Mouse (Mus musculus) lung, adult 2 months (tissue): ENCODE measurements around the gene Vwa7. TPM values are rescaled to one million over a fixed set of nuclear protein-coding genes. Genes with fewer than 3 reads are reported as not detected.
"Not testable (repeated sequence)": the region's sequence is repeated elsewhere in the genome, so short reads cannot be mapped to it uniquely, and the experiment has no call there.

ENCODE experiments used
- DNase-seq: peaks from one replicate; pipeline ENCODE4 v3.0.0; 2022
- H3K4me1 ChIP-seq: fragments of 200-500 bp; 2 replicates; pipeline ENCODE4 v1.6.1; 2011; ENCODE audit warnings: low read length; ENCODE audit not compliant: control insufficient read depth, insufficient read depth
- H3K4me3 ChIP-seq: fragments of 200-500 bp; replicated peaks from 2 replicates; pipeline ENCODE3; 2011; ENCODE audit warnings: low read depth, mild to moderate bottlenecking, control low read depth, low read length; ENCODE audit errors: extremely low read depth
- CTCF ChIP-seq: fragments of 200-500 bp; IDR thresholded peaks from 2 replicates; pipeline ENCODE4 v1.5.1; 2011; ENCODE audit warnings: mild to moderate bottlenecking, low read length, control low read depth; ENCODE audit not compliant: insufficient read depth
- POLR2A ChIP-seq: fragments of 200-500 bp; IDR thresholded peaks from 2 replicates; pipeline ENCODE4 v1.6.1; 2011; ENCODE audit warnings: low read depth, mild to moderate bottlenecking, control low read depth, low read length, borderline replicate concordance; ENCODE audit errors: extremely low read depth
- WGBS: fragments of 180-500 bp; shearing (Covaris S2); methylation state at CpG from one replicate; pipeline ENCODE4 v1.1.7; 2018; 5-methylcytosine and 5-hydroxymethylcytosine counted together
- polyA plus RNA-seq: library from polyadenylated mRNA; depleted of rRNA; stranded (reverse); fragments of >200 nt; gene quantifications from 2 replicates; pipeline ENCODE4 v1.2.3, GENCODE M21; 2012

Vwa7 gene
- polyA plus RNA-seq, 1 experiment, result 4.0 TPM

DNA sequence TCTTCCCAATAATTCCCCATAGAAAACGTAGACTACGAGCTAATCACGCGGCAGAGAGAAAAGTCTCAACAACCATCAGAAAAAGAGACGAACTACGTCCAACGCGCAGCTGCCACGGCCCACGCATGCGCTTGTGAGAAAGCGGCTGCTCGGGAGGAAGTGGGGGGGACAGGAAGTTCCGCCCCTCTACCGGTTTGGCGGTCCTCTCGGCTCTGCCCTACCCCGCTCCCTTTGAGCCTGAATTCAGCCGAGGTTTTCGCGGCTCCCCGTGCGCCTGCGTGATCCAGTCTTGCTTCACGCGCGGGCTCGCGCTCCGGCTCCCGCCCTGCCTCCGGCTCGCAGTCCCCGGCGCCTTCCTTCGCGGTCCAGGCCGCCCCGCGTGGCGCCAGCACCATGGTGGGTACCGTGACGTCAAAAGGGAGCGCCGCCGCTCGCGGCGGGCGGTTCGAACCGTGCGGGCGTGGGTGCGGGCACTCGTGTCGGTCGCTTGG is 34.6 kb upstream of the Vwa7 start, which contains the start of gene Lsm2:
Gene Lsm2, plus strand, starts transcription at position 173 of the 491 bp plus-strand sequence.
- peak; percentile 94 for DNase-seq
- TF ChIP-seq POLR2A (peak; percentile 98; the same call in 1 of the 2 replicates), CTCF (no peak)
- peak within 1 kb of the TSS; percentile 88 for H3K4me3 ChIP-seq
- H3K4me1 ChIP-seq, result peaks cover 2% of the 10 kb centered on the region
- 1% methylated on average over 58 of the region's 58 CpGs for WGBS

- Histone ChIP-seq H3K4me1 (peaks cover 2% of the 10 kb centered on the region), H3K4me3 (peak overlapping the region; percentile 88)
- WGBS, result under 1% methylated on average over 15 of the region's 15 CpGs
- DNase-seq, result no peak
- TF ChIP-seq POLR2A (no peak), CTCF (no peak)
Observed at GRCm38 (mm10) chr17:34982328-34982727, 34.1 kb upstream of the Vwa7 start.

DNA sequence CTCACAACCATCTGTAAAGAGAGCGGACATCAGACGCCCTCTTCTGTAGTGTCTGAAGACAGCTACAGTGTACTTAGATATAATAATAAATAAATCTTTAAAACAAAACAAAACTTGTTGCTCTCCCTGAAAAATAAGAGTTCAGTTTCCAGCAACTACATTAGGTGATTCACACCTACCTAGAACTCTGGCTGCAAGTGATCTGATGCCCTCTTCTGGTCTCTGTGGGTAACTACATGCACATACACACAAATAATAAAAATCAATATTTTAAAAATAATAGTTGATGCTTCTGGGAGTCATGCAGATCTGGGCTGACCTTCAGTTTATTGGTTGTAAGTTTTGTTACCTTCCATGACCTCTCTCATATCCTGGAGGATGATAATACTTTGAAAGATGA is 32.2 kb upstream of the Vwa7 start:
- peaks cover 2% of the 10 kb centered on the region for H3K4me1 ChIP-seq
- WGBS, result 67% methylated on average over 2 of the region's 2 CpGs
- DNase-seq, result no peak
- TF ChIP-seq POLR2A (no peak), CTCF (0 out of 2 replicates have a peak, but pooled peaks have one; percentile 15)
- H3K4me3 ChIP-seq, result no peak overlapping the region

- Histone ChIP-seq H3K4me3 (no peak overlapping the region), H3K4me1 (no peaks in the 10 kb centered on the region; the same call in 1 of the 2 replicates)
- no peak for TF ChIP-seq POLR2A
- TF ChIP-seq CTCF, result no peak
- no peak for DNase-seq
Observed at GRCm38 (mm10) chr17:34994751-34995150, 21.6 kb upstream of the Vwa7 start.

GRCm38 (mm10) chr17:34995192-34995591 is 21.2 kb upstream of the Vwa7 start:
- not testable (repeated sequence) for H3K4me3 ChIP-seq, DNase-seq, H3K4me1 ChIP-seq
- 83% methylated on average over 4 of the region's 4 CpGs for WGBS

GRCm38 (mm10) chr17:34995927-34996326 is 20.5 kb upstream of the Vwa7 start:
- WGBS, result 85% methylated on average over 4 of the region's 4 CpGs
- not testable (repeated sequence) for H3K4me1 ChIP-seq, H3K4me3 ChIP-seq, DNase-seq

DNA sequence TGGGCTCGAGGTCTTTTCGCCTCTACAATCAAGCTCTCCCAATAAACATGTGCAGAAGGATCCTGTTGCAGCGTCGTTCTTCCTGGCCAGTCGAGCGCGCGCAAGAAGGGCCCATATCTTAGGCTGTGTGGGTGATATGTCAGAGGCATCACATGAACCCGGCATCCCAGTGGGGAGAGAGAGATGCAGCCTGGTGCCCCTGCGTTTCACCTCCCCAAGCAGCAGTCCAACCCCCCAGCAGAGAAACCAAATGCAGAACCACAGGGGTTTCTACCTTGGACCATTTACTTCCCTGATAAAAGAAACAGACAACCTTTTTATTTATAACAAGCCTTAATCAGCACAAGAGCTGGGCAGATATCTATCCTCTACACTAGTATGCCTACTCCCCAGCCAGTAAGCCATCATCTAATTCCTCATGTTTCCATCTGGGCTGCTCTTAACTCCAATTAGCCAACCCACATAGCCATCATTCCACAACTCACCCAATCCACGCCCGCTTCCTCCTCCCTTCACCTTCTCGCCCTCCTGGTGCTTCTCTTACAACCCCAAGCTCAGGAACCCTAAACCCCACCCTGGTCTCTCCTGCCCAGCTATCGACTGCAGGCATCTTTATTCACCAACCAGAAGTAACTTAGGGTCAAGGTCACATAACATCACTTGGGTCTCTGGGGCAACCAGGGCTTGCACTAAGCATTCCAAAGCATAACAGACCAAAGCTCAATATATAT is 19.8 kb upstream of the Vwa7 start:
- 85% methylated on average over 12 of the region's 14 CpGs for WGBS
- TF ChIP-seq POLR2A (0 out of 2 replicates have a peak, but pooled peaks have one; percentile 11), CTCF (no peak)
- H3K4me3 ChIP-seq, result no peak overlapping the region
- DNase-seq, result no peak
- no peaks in the 10 kb centered on the region; the same call in 1 of the 2 replicates for H3K4me1 ChIP-seq

DNA sequence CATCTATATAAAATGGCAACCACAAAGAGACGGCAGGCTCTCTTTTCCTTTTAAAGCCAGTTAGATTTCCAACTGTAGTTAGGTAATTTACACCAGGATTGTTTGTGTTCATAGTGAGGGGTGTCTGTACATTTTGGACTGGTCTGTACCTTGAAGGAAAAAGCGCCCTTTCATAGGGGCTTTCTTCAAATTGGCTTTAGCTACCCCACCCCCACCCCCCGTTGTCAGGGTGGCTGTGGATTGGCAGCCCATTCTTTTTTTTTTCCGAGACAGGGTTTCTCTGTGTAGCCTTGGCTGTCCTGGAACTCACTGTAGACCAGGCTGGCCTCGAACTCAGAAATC is 19.3 kb upstream of the Vwa7 start:
- DNase-seq, result no peak
- WGBS, result 82% methylated on average over 5 of the region's 5 CpGs
- TF ChIP-seq CTCF (no peak), POLR2A (no peak)
- Histone ChIP-seq H3K4me1 (no peaks in the 10 kb centered on the region; the same call in 1 of the 2 replicates), H3K4me3 (no peak overlapping the region)

DNA sequence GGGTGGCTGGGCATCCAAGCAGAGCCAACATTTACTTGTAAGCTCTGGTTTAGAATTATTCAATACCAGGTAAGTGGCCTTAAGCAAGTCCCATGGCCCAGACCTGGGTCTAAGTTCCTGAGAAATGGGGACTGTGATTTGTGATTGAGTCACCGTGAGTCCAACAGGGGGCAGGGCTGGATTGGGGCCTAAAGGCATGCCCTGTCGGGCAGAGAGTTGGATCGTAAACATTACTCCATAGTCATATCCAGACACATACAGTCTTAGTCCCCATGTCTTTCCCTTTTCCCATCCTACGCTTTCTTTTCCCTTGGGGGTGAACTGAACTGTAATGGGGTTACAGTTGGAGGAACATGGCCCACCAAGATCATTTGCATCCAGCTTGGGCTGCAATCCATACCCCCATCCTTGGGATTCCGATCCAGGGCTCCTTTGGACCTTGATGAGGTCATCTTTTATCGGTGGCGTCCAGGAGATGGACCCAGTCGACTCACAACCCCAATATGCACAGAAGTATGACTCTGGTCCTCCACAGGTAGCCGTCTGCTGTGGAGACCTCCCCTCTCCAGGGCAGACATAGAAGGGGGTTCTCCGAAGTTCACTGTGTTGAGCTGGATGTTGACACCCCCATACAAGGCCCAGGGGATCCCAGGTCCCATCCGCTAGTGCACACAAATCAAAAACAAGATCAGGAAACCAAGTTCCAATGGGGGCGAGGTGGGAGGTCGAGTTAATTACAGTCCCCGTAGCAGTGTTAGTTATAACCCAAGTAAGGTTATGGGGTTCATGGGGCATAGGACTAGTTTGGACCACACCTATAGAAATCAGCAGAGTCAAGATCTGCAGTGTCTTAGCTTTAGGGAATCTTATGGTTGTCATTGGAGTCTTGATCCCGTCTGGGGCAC is 17.6 kb upstream of the Vwa7 start:
- no peak for DNase-seq
- Histone ChIP-seq H3K4me1 (peaks cover 8% of the 10 kb centered on the region), H3K4me3 (peak overlapping the region; percentile 19)
- TF ChIP-seq CTCF, result no peak
- no peak for TF ChIP-seq POLR2A
- 70% methylated on average over 15 of the region's 15 CpGs for WGBS

GRCm38 (mm10) chr17:34999871-35000716 is 16.3 kb upstream of the Vwa7 start:
- peak overlapping the region; percentile 78 for H3K4me3 ChIP-seq
- not testable (repeated sequence) for DNase-seq, H3K4me1 ChIP-seq
- 4% methylated on average over 30 of the region's 32 CpGs for WGBS
